Mouse (Mus musculus) cerebellum, postnatal 14 days (tissue): ENCODE data around the gene Grin2b.

Source experiments
- DNase-seq, 2 experiments: peaks; one replicate each; pipeline ENCODE4 v3.0.0; 2021; ENCODE audit warnings: mixed read lengths in 2 of 2

Gene Grin2b

DNA sequence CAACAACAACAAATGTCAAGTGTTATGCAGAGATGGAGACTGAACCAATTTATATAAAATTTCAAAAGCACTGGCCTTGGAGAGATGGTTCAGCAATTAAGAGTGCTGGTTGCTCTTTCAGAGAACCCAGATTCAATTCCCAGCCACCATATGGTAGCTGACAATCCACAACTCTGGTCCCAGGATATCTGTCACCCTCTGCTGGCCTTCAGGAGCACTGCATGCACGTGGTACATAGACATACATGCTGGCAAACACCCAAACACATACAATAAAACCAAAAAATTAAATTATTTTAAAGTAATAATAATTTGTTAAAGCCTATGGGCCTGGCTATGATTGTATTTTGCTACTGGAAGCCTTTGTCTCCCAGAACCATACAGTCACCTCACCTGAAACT, 77.0 kb downstream of the Grin2b start:
- DNase-seq, result peak in 1 of 2 experiments; percentile 35

DNA sequence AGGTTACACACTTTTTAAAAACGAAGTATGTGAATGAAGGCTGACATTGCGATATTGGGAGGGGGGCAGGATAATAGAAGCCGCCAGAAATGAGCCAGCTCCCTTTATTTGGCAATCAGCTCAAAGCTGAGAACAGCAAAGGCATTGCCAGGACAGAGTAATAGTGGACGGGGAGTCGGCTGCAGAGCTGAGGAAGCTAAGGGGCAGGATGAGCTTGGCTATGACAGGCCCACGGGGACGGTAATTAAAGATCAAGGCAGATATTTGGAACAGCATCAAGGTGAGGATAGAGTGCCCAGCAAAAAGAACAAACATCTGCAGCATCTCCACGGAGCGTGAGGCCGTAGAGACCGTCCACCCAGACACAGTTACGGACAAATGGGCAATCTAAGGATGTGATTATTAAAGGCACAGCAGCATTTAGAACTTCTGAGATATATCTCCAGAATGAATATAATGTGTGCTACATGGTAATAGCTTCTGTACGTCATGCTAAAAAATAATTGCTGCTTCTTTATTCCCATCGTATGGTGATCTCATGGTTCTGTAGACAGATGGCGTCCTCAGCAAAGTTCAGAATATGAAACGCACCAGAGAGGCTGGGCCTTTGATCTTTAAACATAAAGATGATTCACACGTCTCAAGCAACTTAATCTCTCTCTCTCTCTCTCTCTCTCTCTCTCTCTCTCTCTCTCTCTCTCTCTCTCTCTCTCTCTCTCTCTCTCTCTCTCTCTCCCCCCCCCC, 93.1 kb downstream of the Grin2b start:
- peak; percentile 34 to 38 for DNase-seq

DNA sequence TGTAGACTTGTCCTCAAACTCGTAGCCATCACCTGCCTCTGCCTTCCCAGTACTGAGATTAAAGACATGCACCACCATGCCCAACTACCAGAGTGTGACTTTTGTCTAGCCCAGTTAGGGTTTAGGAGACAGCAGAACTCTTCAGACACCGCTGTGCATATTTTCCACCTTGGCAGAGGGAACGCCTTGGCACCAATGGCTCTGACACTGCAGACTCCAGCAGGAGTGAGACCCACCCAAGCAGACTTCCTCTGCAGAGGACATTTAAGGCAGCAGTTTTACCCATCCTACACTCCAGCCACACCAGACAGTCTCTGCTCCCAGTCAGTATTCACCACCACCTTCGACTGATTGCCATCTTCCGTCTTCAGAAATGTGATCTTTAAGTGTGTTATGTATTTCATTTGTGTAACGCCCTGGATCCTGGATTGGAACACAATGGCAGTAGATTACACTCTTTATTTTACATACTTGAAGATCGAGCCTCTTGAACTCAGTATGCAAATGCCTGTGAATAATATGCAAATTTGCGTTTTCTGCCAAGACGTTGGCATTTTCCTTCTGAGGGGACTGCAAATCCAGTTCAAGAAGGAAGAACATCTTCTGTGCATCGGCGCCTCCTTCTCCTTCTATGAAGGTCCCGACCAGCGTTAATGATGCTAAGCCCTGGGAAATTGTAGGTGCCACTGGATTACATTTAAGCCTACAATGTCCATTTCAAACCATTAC, 100.8 kb downstream of the Grin2b start:
- peak; percentile 42 to 47 for DNase-seq

DNA sequence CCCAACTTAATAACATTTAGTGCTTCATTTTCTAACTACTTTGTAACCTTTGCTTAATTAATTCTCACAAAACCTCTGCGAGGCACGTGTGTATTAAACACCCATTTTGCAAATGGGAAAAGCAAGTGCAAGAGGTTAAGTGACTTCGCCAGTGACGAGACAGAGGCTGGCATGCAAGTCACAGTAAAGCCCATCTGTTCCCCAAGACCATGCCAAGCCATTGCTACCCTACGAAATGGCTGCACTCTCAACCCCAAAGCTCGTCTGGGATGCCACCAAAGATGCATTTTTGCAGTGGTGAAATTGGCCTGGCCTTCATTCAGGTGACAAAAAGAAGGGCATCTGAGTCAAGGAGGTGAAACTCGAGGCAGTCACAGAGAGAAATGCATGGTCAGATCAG, 103.2 kb downstream of the Grin2b start:
- DNase-seq, result peak; percentile 38 to 65

DNA sequence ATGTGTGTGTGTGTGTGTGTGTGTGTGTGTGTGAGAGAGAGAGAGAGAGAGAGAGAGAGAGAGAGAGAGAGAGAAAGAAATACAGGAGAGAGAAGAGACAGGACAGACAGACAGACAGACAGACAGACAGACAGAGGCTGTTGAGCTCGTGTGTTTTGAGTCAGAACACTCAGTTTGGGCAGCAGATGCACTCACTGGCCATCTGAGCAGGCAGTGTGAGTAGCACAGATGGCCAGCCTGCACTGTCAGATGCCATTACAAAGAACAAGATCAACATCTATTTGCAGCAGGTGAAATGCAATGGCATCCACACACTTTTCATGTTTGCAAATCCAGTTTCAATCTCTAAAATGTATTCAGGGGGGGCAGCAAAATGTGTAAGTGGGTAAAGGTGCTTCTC, 120.0 kb downstream of the Grin2b start:
- DNase-seq, result peak; percentile 41 to 56

DNA sequence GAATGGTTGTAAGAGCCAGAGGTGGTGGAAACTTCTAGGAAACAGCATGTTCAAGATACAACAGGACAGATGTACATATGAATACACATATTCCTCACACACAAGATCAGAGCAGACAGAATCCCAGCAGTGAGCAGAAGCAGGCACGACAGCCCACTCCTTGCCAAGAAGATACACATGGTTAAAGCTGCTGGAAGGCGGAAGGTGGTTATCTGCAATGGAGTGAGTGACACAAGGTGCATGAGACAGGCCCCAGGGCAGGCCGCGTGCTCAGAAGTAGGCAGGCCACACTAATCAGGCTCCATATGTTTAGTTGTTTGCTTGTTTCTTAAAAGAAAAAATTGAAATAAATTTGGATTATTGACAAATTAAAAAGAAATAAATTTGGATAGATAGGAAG, 123.0 kb downstream of the Grin2b start:
- peak; percentile 41 to 46 for DNase-seq

DNA sequence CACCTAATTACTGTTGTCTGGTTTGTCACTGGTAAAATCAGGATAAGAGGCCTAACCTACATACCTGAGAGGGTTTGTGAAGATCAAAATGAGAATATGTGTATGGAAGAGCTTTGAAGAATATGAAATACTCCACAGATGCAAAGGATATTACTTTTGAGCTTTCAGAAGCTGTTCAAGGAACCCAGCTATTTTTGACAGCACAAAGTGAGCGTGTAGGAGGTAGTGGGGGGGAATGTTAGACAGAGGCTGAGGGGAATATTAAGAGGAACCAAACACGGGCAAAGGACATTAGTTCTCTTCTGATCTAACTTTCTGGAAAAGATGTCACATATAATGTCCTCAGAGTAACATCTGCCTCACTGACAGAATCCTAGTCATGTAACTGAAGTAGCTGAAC, 125.2 kb downstream of the Grin2b start:
- DNase-seq, result no peak

DNA sequence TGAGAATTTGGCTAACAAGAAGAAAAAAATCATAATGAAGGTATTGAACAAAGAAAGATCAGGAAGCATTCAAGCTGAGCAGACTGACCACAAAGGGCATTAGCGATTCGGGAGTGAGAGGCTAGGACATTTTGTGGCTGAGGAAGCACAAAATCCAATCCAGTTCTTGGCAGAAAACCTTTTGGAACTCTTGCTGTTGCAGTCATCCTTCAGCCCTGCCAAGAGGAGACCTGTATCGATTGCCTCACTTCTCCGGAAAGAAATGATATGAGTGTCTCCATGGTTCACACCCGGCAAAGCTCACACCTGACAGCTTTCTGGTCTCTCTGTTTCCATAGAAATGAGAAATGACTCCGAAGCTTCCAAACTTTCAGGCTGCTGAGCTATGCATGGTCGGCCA, 127.2 kb downstream of the Grin2b start:
- DNase-seq, result peak; percentile 40 to 65

DNA sequence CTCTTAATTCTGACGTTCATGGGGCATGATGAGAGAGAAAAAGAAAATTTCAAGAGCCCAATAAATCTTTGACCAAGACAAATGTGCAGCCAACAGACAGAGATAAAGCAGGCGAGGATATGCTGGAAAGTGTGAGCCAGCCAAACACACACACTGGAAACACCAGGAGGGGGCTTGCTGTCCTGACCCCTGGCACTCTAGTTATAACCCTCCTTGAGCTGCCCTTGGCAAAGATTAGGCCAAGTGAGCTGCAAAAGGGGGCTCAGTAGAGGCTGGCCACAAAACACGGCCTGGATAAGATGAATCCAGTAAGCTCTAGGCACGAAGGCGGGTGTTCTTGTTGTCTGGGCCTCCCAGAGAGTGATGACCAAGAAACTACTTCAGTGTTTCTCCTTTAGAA, 128.8 kb downstream of the Grin2b start:
- peak in 1 of 2 experiments; percentile 22 for DNase-seq

DNA sequence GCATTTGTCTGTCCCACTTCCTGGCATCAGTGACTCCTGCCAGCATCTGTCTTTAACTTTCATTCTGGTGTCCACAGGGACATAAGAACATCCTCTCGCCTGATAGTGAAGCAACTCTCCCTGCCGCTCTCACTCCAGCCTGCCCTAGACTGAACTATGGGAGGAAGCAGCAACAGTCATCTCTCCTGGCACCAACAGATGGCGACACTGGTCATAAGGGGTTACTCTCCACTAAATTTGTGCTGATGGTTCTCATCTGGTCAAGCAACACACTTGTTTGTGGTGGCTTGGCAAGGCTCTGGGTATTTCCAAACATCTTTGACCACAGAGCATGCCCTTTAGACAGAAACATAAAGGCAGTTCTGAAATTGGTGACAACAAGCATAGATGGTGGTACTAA, 130.9 kb downstream of the Grin2b start:
- peak in 1 of 2 experiments; percentile 53 for DNase-seq

DNA sequence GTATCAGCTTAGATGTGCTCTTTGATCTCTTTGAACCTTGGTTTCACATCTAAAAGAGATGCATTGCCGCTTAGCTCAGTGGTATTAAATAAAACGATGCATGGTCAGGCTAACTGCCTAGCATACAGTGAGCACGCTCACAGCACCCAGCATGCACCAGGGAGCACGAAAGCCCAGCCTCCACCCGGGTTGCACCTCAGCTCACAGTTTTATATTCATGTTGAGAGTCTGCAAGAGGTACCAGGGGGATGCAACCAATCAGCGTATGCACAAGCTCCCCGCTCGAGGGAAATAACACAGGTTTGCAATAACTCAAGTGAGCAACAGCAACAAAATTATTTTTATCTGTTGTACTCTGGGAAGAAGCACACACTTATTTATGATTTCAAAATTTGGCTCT, 131.5 kb downstream of the Grin2b start:
- no peak for DNase-seq

DNA sequence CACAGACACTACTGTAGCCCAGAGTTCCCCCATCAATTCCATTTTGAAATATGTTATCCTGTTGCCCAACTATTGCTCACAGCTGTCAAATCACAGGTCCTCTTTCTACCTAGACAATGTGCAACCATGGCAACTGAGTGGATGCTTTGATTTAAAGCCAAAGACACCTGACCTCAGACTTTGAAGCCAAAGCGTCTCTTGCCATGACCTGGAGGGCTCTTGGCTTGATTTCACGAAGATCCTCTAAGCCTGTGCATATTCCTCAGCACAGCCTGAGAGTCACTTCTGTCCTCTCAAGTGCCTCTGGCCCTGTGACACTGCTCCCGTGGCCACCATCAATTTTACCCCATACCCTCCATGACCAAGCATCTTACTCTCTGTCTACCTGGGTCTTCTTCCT, 132.4 kb downstream of the Grin2b start:
- peak in 1 of 2 experiments; percentile 18 for DNase-seq

DNA sequence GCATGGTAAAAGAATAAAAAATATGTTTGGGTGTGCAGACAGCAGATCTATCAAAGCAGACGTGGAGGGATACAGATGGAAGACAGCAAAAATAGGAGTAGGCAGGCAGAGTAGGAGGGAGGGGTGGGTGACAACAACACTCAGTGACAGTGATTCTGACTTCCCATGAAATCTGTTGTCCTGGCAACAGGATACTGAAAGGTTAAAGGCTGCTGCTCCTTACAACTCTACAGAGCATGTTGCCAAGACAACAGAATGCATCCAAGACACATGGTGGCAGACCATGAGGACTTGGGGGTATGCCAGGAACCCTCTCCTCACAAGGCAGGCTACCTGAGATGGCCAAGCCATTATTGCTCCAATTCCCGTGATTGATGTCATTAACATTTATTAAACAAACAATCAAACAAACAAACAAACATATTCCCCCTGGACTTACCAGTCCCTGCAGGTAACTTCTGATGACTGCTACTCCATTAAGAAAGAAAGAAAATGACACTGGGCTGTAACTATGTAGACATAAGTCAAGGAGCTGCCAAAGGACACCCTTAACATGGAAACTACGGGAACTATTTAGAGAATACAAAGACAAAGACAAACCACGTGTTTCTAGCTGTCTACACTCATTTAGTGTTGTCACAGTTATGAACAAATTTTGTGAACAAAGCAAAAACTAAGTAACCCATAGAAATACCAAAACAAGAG, 143.9 kb downstream of the Grin2b start:
- peak; percentile 78 to 85 for DNase-seq

DNA sequence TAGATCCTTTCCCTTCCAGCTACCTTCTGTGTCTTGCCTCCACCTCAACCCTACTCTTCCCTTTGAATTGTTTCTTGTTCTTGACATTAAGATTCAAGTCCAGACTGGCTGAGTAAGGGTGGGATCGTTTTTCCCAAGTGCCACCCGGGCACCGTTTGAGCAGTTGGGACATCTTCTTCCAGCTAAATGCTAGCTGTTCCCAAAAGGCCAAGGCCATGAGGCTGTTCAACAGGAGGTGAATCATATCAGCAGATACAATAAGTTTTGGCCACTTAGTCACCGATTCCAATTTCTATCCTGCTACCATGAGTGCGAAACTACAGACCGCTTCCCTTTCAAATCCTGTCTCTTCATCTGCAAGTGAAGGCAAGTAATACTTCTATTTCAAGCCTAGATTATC, 146.4 kb downstream of the Grin2b start:
- no peak for DNase-seq

DNA sequence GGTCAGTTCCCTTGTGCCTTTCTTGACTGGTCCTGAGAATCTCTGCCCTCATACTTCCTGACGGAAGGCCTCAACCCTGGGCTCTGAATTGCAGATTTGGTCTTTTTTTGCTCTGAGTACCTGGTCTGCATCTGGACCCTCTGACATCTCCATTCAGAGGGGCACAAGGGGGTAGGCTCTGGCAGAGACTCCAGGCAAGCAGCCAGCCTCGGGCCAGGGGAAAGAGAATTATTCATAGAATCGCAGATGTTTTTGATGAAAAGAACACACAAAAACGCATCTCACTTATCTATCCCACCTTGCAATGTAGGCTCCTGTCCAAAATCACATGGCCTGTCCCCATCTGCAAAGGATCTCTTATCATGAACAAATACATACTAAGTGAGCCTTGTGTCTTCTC, 147.5 kb downstream of the Grin2b start:
- peak in 1 of 2 experiments; percentile 43 for DNase-seq

DNA sequence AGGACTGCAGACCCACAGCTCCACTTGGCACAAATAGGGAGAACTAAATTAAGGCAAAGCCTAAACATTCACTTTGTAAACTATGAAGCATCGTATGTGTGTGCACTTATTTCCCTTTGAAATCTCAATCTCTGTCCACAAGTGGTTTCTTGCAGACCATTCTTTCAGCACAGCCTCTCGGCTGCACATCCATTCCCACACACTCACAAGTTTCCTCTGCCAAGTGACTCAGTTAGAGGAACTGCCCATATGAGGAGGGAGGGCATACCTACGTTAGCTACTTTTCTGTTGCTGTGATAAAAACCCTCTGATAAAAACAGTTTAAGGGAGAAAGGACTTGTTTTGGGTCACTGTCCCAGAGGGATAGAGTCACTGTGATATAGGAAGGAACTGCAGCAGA, 152.9 kb downstream of the Grin2b start:
- DNase-seq, result no peak

DNA sequence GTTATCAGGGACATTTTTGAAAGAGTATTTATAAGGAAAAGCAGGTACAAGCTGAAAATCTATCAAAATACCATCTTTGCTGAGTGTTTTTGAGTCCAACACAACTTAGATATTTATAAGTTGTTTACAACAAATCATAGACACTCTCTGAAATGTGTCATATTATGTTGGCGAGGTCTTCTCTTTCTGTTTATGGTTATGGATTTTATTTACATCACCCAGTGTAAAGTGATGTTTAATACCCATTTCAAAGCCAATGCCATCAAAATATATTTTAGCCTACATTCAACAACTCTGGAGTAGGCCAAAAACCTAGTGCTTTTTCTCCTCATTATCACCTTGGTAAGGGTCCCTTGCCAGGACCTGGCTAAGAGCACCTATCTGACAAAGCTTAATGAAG, 154.3 kb downstream of the Grin2b start:
- no peak for DNase-seq

DNA sequence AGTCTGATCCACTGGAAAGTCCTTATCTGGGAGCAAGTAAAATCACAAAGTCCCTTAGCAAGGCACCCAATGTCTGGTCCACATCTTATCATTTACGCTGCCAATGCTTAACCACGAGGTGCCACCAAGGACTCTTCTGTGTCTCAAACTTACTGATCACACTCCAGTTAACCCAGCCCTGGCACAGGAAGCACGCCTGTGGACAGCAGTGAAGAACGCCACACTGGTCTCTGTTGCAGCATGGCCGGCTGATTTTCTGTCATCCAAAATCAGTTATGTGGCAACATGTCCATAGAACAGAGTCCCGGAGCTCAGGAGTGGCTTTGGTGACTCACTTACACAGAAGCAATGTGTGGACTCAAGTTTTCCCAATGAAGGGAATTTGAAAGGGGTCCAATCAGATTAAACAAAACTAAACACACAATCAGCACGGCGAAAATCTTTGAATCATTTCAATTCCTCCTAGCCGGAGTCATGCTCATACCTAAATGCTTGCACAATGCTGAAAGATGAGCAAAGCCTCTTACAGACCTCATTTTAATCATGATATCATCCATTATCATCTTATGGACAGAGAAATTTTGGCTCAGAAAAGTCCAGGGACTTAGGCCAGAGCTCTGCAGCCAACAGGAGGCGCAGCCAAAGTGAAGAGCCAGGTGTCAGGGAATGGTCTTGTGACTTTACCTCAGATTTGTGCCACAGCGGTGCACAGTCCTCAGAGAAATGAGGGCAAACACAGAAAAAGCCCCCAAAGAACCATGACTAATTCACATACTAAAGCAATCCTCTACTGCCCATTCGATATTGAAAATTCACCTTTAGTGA, 159.5 kb downstream of the Grin2b start:
- peak; percentile 63 to 72 for DNase-seq

DNA sequence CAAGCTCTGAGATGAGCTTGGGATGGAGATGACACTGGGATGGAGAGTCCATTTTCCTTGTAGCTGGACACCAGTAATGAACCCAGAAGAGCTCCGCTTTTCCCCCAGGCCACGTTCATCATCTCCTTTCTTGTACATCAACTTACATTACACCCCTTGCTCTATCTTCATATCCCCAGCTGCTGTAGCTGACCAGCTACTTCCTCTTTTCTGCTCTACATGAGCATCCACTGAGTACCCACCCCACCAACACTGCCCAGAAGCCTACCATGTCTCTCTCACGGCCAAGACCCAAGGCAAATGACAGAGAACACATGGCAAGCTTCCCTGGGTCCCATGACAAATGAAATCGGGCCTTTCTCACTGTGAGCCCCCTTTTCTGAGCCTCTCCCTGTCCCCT, 161.8 kb downstream of the Grin2b start:
- no peak for DNase-seq

DNA sequence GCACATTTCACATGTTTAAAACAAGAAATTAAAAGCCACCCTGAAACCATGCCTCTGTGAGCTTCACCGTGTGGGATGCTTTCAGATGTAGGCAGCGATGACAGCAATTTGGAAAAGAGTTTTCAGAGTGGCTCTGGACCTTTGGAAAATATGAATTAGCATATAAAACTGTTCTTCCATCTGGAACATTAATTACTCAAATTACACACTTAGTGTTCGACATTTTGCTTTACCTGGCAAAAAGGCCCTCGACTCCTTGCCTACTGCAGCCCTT, 162.3 kb downstream of the Grin2b start:
- DNase-seq, result no peak

DNA sequence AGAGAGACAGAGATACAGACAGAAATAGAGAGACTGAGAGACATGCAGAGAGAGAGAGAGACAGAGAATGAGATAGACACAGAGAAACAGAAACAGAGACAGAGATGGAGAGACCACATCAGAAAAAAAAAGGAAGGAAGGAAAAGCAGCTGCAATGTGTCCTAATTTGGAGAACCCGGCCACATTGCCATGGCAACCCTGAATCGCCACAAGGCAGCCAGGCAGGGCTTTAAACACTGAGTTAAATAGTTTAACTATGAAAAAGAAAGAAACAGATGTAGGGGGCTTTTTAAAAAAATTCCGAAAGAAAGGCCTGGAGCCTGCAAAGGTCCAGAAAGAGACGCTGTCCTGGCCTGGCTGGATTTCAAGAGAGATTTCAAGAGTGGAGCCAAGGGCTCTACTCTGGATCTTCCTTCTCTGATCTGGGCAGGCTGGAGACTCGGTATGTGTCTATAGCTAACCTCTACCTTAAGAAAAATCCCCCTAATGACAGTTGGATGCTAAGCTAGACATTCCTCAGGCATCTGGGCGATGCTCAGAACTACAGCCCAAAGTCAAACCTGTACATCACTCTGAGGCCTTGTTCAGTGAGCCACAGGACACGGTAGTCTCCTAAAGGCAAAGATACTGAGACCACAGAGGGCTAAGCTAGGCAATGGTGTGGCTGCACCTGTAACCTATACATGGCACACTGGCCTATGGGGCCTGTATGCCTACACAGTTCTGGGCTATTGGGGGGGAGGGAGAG, 162.8 kb downstream of the Grin2b start:
- peak in 1 of 2 experiments; percentile 29 for DNase-seq

DNA sequence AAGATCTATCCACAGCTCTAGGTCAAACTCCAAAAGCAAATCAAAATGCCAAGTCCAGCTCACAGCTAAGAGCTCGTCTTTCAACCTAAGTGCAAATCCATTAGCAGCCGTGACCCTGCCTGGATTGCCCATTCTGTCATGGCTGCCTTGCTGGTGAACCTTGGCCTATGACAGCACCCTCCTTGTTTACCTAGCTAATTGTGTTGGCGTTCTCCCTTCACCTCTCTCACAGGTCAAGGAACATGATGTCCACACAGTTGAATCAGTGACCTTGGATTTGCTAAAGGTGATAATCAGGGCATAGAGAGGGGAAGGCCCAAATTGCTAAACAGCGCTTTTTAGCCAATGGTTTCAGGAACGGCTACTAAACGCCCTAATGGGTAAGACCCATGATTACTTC, 165.2 kb downstream of the Grin2b start:
- DNase-seq, result no peak
